Mouse (Mus musculus): Measurements from ENCODE around the gene Gm5800. TPM values are rescaled to one million over a fixed set of nuclear protein-coding genes. Genes with fewer than 3 reads are reported as not detected.
"Not testable (repeated sequence)": the region's sequence is repeated elsewhere in the genome, so short reads cannot be mapped to it uniquely, and the experiment has no call there.

Gm5800 gene
- polyA plus RNA-seq (2015; fragmentation: Nextera tagmentation; extraction: Ambion mirVana) = not detected in 2 replicates

GRCm38 (mm10) chr14:51717083-51717482, at the start of gene Gm5800:
Gene Gm5800, minus strand, starts transcription at chr14:51717183.
- Histone ChIP-seq H3K27me3 (ENCODE audit: control insufficient read depth, insufficient read depth, low read length) (no peaks in the 10 kb centered on the region), H3K9me3 (replicated peaks; ENCODE audit: control insufficient read depth, low read length) (no peaks in the 10 kb centered on the region), H3K4me2 (ENCODE audit: low read depth, low read length) (no peak within 1 kb of the TSS), H3K36me3 (ENCODE audit: control insufficient read depth, insufficient read depth) (no peaks in the 10 kb centered on the region), H3K4me1 (ENCODE audit: control insufficient read depth, insufficient read depth, low read length) (no peaks in the 10 kb centered on the region), H3K4me3 (ENCODE audit: low read length) (no peak within 1 kb of the TSS), H3K27ac (ENCODE audit: low read length) (no peak within 1 kb of the TSS), H3K9ac (ENCODE audit: low read length) (no peak within 1 kb of the TSS)
- ATAC-seq (replicated peaks; ENCODE audit: extremely low read depth, insufficient read depth, low FRiP score) = no peak
- WGBS = 33% methylated on average over 1 of the region's 1 CpGs

- no peaks in the 10 kb centered on the region for H3K27me3 ChIP-seq (ENCODE audit: control insufficient read depth, insufficient read depth, low read length)
- no peaks in the 10 kb centered on the region for H3K9me3 ChIP-seq (replicated peaks; ENCODE audit: control insufficient read depth, low read length)
- ATAC-seq (replicated peaks; ENCODE audit: extremely low read depth, insufficient read depth, low FRiP score) = no peak
- 64% methylated on average over 2 of the region's 2 CpGs for WGBS
- no peak overlapping the region for H3K4me2 ChIP-seq (ENCODE audit: low read depth, low read length)
- no peak overlapping the region for H3K4me3 ChIP-seq (ENCODE audit: low read length)
- H3K27ac ChIP-seq (ENCODE audit: low read length) = no peak overlapping the region
- no peaks in the 10 kb centered on the region for H3K4me1 ChIP-seq (ENCODE audit: control insufficient read depth, insufficient read depth, low read length)
- H3K9ac ChIP-seq (ENCODE audit: low read length) = no peak overlapping the region
- no peaks in the 10 kb centered on the region for H3K36me3 ChIP-seq (ENCODE audit: control insufficient read depth, insufficient read depth)
Observed at GRCm38 (mm10) chr14:51755944-51756343, 39.0 kb upstream of the Gm5800 start.

- Histone ChIP-seq H3K27me3 (ENCODE audit: control insufficient read depth, insufficient read depth, low read length) (peaks cover 40% of the 10 kb centered on the region), H3K9ac (ENCODE audit: low read length) (peak overlapping the region; percentile 42; the same call in 1 of the 2 replicates), H3K9me3 (replicated peaks; ENCODE audit: control insufficient read depth, low read length) (no peaks in the 10 kb centered on the region)
Observed at GRCm38 (mm10) chr14:51740347-51741170, 23.6 kb upstream of the Gm5800 start.

GRCm38 (mm10) chr14:51739150-51739993, 22.4 kb upstream of the Gm5800 start:
- Histone ChIP-seq H3K9ac (ENCODE audit: low read length) (no peak overlapping the region), H3K9me3 (replicated peaks; ENCODE audit: control insufficient read depth, low read length) (no peaks in the 10 kb centered on the region), H3K4me1 (ENCODE audit: control insufficient read depth, insufficient read depth, low read length) (peaks cover 8% of the 10 kb centered on the region; the same call in 1 of the 2 replicates), H3K4me2 (ENCODE audit: low read depth, low read length) (peak overlapping the region; percentile 92), H3K36me3 (ENCODE audit: control insufficient read depth, insufficient read depth) (no peaks in the 10 kb centered on the region), H3K27me3 (ENCODE audit: control insufficient read depth, insufficient read depth, low read length) (peaks cover 40% of the 10 kb centered on the region), H3K4me3 (ENCODE audit: low read length) (peak overlapping the region; percentile 35), H3K27ac (ENCODE audit: low read length) (no peak overlapping the region)
- no peak for ATAC-seq (replicated peaks; ENCODE audit: extremely low read depth, insufficient read depth, low FRiP score)
- 2% methylated on average over 24 of the region's 24 CpGs for WGBS

More at GRCm38 (mm10) chr14:51740347-51741170, 23.6 kb upstream of the Gm5800 start:
- WGBS = under 1% methylated on average over 42 of the region's 42 CpGs
- Histone ChIP-seq H3K4me3 (ENCODE audit: low read length) (peak overlapping the region; percentile 54), H3K4me2 (ENCODE audit: low read depth, low read length) (peak overlapping the region; percentile 92), H3K4me1 (ENCODE audit: control insufficient read depth, insufficient read depth, low read length) (peaks cover 8% of the 10 kb centered on the region; the same call in 1 of the 2 replicates), H3K36me3 (ENCODE audit: control insufficient read depth, insufficient read depth) (no peaks in the 10 kb centered on the region), H3K27ac (ENCODE audit: low read length) (no peak overlapping the region)
- ATAC-seq (replicated peaks; ENCODE audit: extremely low read depth, insufficient read depth, low FRiP score) = no peak

GRCm38 (mm10) chr14:51738411-51739149, 21.6 kb upstream of the Gm5800 start:
- ATAC-seq (replicated peaks; ENCODE audit: extremely low read depth, insufficient read depth, low FRiP score) = no peak
- H3K9me3 ChIP-seq (replicated peaks; ENCODE audit: control insufficient read depth, low read length) = no peaks in the 10 kb centered on the region
- no peaks in the 10 kb centered on the region for H3K36me3 ChIP-seq (ENCODE audit: control insufficient read depth, insufficient read depth)
- peaks cover 8% of the 10 kb centered on the region; the same call in 1 of the 2 replicates for H3K4me1 ChIP-seq (ENCODE audit: control insufficient read depth, insufficient read depth, low read length)
- H3K27ac ChIP-seq (ENCODE audit: low read length) = no peak overlapping the region
- peaks cover 40% of the 10 kb centered on the region for H3K27me3 ChIP-seq (ENCODE audit: control insufficient read depth, insufficient read depth, low read length)
- peak overlapping the region; percentile 35 for H3K4me3 ChIP-seq (ENCODE audit: low read length)
- WGBS = 4% methylated on average over 29 of the region's 29 CpGs
- no peak overlapping the region for H3K9ac ChIP-seq (ENCODE audit: low read length)
- H3K4me2 ChIP-seq (ENCODE audit: low read depth, low read length) = peak overlapping the region; percentile 92

GRCm38 (mm10) chr14:51737967-51738366, 21.0 kb upstream of the Gm5800 start:
- ATAC-seq (replicated peaks; ENCODE audit: extremely low read depth, insufficient read depth, low FRiP score) = no peak
- Histone ChIP-seq H3K4me3 (ENCODE audit: low read length) (no peak overlapping the region), H3K27me3 (ENCODE audit: control insufficient read depth, insufficient read depth, low read length) (peaks cover 40% of the 10 kb centered on the region), H3K9ac (ENCODE audit: low read length) (no peak overlapping the region), H3K27ac (ENCODE audit: low read length) (no peak overlapping the region), H3K4me1 (ENCODE audit: control insufficient read depth, insufficient read depth, low read length) (peaks cover 8% of the 10 kb centered on the region; the same call in 1 of the 2 replicates), H3K9me3 (replicated peaks; ENCODE audit: control insufficient read depth, low read length) (no peaks in the 10 kb centered on the region), H3K36me3 (ENCODE audit: control insufficient read depth, insufficient read depth) (no peaks in the 10 kb centered on the region), H3K4me2 (ENCODE audit: low read depth, low read length) (no peak overlapping the region)
- 18% methylated on average over 12 of the region's 12 CpGs for WGBS

GRCm38 (mm10) chr14:51695368-51695767, 21.6 kb downstream of the Gm5800 start, which contains the start of gene Gm17079:
Gene Gm17079, minus strand, starts transcription at chr14:51695468.
- not testable (repeated sequence) for H3K4me2 ChIP-seq (ENCODE audit: low read depth, low read length); H3K27me3 ChIP-seq (ENCODE audit: control insufficient read depth, insufficient read depth, low read length); H3K9ac ChIP-seq (ENCODE audit: low read length); H3K9me3 ChIP-seq (replicated peaks; ENCODE audit: control insufficient read depth, low read length); H3K4me3 ChIP-seq (ENCODE audit: low read length); ATAC-seq (replicated peaks; ENCODE audit: extremely low read depth, insufficient read depth, low FRiP score); H3K4me1 ChIP-seq (ENCODE audit: control insufficient read depth, insufficient read depth, low read length); H3K27ac ChIP-seq (ENCODE audit: low read length); H3K36me3 ChIP-seq (ENCODE audit: control insufficient read depth, insufficient read depth)
- WGBS = 80% methylated on average over 1 of the region's 2 CpGs

- H3K27ac ChIP-seq (ENCODE audit: low read length) = no peak overlapping the region
- no peaks in the 10 kb centered on the region for H3K9me3 ChIP-seq (replicated peaks; ENCODE audit: control insufficient read depth, low read length)
- no peaks in the 10 kb centered on the region for H3K27me3 ChIP-seq (ENCODE audit: control insufficient read depth, insufficient read depth, low read length)
- H3K4me3 ChIP-seq (ENCODE audit: low read length) = no peak overlapping the region
- no peaks in the 10 kb centered on the region for H3K36me3 ChIP-seq (ENCODE audit: control insufficient read depth, insufficient read depth)
- no peak for ATAC-seq (replicated peaks; ENCODE audit: extremely low read depth, insufficient read depth, low FRiP score)
- no peak overlapping the region for H3K4me2 ChIP-seq (ENCODE audit: low read depth, low read length)
- H3K9ac ChIP-seq (ENCODE audit: low read length) = no peak overlapping the region
- WGBS = 84% methylated on average over 5 of the region's 5 CpGs
- H3K4me1 ChIP-seq (ENCODE audit: control insufficient read depth, insufficient read depth, low read length) = no peaks in the 10 kb centered on the region
Observed at GRCm38 (mm10) chr14:51677269-51677668, 39.7 kb downstream of the Gm5800 start.

All from heart, embryonic 16.5 days (tissue).